9 mouse cellular contexts compared by ENCODE assay signal in the genomic region with DNA sequence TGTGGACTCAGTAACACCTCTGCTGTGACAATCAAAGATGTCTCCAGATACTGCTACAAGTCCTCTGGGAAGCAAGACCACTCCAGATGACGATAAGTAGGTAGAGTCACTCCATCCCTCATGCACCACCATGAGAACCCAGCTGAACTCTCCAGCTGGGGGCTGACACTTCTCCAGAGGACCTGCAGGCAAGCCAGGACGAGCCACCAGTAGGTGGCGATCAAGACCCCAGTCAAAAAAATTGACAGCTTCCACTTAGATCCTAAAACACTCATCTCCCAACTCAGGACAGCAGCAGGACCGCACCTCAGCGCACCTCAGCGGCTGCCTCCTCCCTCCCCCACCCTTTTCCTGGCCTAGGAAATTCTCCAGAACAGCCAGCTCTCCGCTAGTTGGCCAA. TPM values are rescaled to one million over a fixed set of nuclear protein-coding genes. Genes with fewer than 3 reads are reported as not detected.
A peak's percentile ranks its signal among the peaks of the same experiment; 100 is the strongest.
DNase-seq lines count a peak whose midpoint lies in the region; ATAC-seq and TF ChIP-seq lines count a peak whose summit lies in the region.
"Had no signal": no experiment of that assay in that cellular context is flagged by ENCODE, and none has a peak within 500 bp of the region (broad histone marks: within the 10 kb centered on the region; RNA-seq: fewer than 3 reads in every experiment).

No protein-coding gene starts in this region.

- H3K27me3 ChIP-seq in kidney, embryonic 15.5 days: no peaks in the 10 kb centered on the region
- no peaks in the 10 kb centered on the region for H3K27me3 ChIP-seq in liver, adult 2 months (ENCODE audit: control insufficient read depth, insufficient read depth, low read length)
- no peaks in the 10 kb centered on the region for H3K27me3 ChIP-seq in neural tube, embryonic 13.5 days
- H3K27me3 ChIP-seq: embryonic facial prominence, embryonic 15.5 days had no signal

- H3K4me2 ChIP-seq in kidney, embryonic 15.5 days: no peak overlapping the region
- H3K4me2 ChIP-seq in neural tube, embryonic 13.5 days: no peak overlapping the region
- H3K4me2 ChIP-seq: embryonic facial prominence, embryonic 15.5 days had no signal

- H3K4me3 ChIP-seq in kidney, embryonic 15.5 days (replicated peaks): no peak overlapping the region
- no peak overlapping the region for H3K4me3 ChIP-seq in liver, adult 2 months (ENCODE audit: insufficient read depth, low read depth, low read length)
- H3K4me3 ChIP-seq in neural tube, embryonic 13.5 days: no peak overlapping the region
- H3K4me3 ChIP-seq: embryonic facial prominence, embryonic 15.5 days had no signal

- WGBS in kidney, embryonic 15.5 days: 7% methylated on average over 7 of the region's 7 CpGs
- 6% methylated on average over 7 of the region's 7 CpGs for WGBS in liver, adult 2 months
- WGBS in neural tube, embryonic 13.5 days: 9% methylated on average over 7 of the region's 7 CpGs

- ATAC-seq in common myeloid progenitor, adult 5-6 weeks (replicated peaks; ENCODE audit: low read depth, poor library complexity, severe bottlenecking): peak; percentile 91
- 0 out of 2 replicates have a peak, but pooled peaks have one; percentile 54 for ATAC-seq in kidney, embryonic 15.5 days (replicated peaks; ENCODE audit: low FRiP score)
- peak; percentile 47; the same call in 1 of the 2 replicates for ATAC-seq in neural tube, embryonic 13.5 days (ENCODE audit: low read depth)

- no peaks in the 10 kb centered on the region for H3K36me3 ChIP-seq in kidney, embryonic 15.5 days
- no peaks in the 10 kb centered on the region for H3K36me3 ChIP-seq in liver, adult 2 months (ENCODE audit: control insufficient read depth, insufficient read depth, low read length)
- H3K36me3 ChIP-seq in neural tube, embryonic 13.5 days: no peaks in the 10 kb centered on the region
- H3K36me3 ChIP-seq: embryonic facial prominence, embryonic 15.5 days had no signal

- DNase-seq in 416B (ENCODE audit: low read depth) (peak; percentile 55), ZHBTc4 (ENCODE audit: low read depth, low spot score) (peak; percentile 88)
- DNase-seq in gastrocnemius, postnatal 4 days (ENCODE audit: low spot score in 2 of 2): peak; percentile 35 to 68
- DNase-seq in liver, adult 2 months (ENCODE audit: extremely low read depth, low read depth, low spot score): no peak
- peak; percentile 28 to 48 for DNase-seq in thymus, postnatal 36 days

- TF ChIP-seq POLR2A in liver, adult 2 months (IDR thresholded peaks at IDR 0.05; ENCODE audit: extremely low read depth, insufficient read depth, low read length): no peak

- H3K9me3 ChIP-seq in kidney, embryonic 15.5 days (replicated peaks): no peaks in the 10 kb centered on the region
- H3K9me3 ChIP-seq in neural tube, embryonic 13.5 days: no peaks in the 10 kb centered on the region
- H3K9me3 ChIP-seq: embryonic facial prominence, embryonic 15.5 days had no signal

- H3K27ac ChIP-seq in kidney, embryonic 15.5 days: no peak overlapping the region
- no peak overlapping the region for H3K27ac ChIP-seq in liver, adult 2 months (replicated peaks; ENCODE audit: insufficient read depth, low read depth, low read length)
- H3K27ac ChIP-seq in neural tube, embryonic 13.5 days (replicated peaks): no peak overlapping the region
- H3K27ac ChIP-seq: embryonic facial prominence, embryonic 15.5 days had no signal

- H3K9ac ChIP-seq in kidney, embryonic 15.5 days: no peak overlapping the region
- no peak overlapping the region for H3K9ac ChIP-seq in liver, adult 2 months (ENCODE audit: low read depth, low read length)
- H3K9ac ChIP-seq in neural tube, embryonic 13.5 days: no peak overlapping the region
- H3K9ac ChIP-seq: embryonic facial prominence, embryonic 15.5 days had no signal

- H3K4me1 ChIP-seq in kidney, embryonic 15.5 days: peaks cover 8% of the 10 kb centered on the region; the same call in 1 of the 2 replicates
- no peaks in the 10 kb centered on the region for H3K4me1 ChIP-seq in liver, adult 2 months (ENCODE audit: control insufficient read depth, insufficient read depth, low read length)
- H3K4me1 ChIP-seq in neural tube, embryonic 13.5 days (replicated peaks): peaks cover 8% of the 10 kb centered on the region
- H3K4me1 ChIP-seq: embryonic facial prominence, embryonic 15.5 days had no signal

- H3K79me2 ChIP-seq in liver, adult 2 months (ENCODE audit: control insufficient read depth, insufficient read depth, low read length): no peaks in the 10 kb centered on the region

- TF ChIP-seq CTCF in liver, adult 2 months (IDR thresholded peaks at IDR 0.05; ENCODE audit: low read depth, low read length): peak; percentile 78

RNA-seq across cellular contexts. Expression of gene Cacnb4, which starts 43.8 kb away (rescaled TPM):
- total RNA-seq in common myeloid progenitor, adult 5-6 weeks (2017): not detected in 2 replicates
- under 1 TPM; 0.31 to 0.32 TPM for total RNA-seq in gastrocnemius, postnatal 4 days (2021)
- 2.6 and 3.7 TPM in 2 replicates for polyA plus RNA-seq in kidney, embryonic 15.5 days (2015; fragmentation: Nextera tagmentation; extraction: Ambion mirVana)
- total RNA-seq in liver, adult 2 months (2014; rRNA removed): 0.13 TPM in 1 of 2 replicates, not detected in the other
- polyA plus RNA-seq in liver, adult 2 months (2012; rRNA removed): 0.01 TPM in 1 of 2 replicates, not detected in the other
- polyA plus RNA-seq in neural tube, embryonic 13.5 days (2015; fragmentation: Nextera tagmentation; extraction: Ambion mirVana): 9.1 and 12.7 TPM in 2 replicates
